1 mouse cellular context compared by ENCODE assay signal in the genomic region with DNA sequence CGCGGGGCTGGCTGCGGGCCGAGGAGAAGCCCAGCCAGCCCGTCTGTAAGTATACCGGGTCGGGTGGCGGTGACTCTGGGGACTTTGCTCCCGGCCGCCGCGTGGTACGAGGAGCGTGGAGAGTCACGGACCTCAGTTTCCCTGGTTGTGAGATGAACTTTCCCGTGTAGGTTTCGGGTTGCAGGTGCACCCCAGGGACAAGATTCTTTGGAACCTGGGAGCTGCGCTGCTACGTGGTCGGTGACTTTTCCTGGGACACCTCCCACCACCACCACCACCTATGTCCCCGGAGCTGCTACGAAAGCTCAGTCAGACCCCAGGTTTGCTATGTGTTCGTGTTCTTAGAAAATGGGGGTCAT.
TF ChIP-seq lines count a peak whose summit lies in the region.

No protein-coding gene starts in this region.

TF ChIP-seq in MEL, 35 proteins besides CTCF, POLR2A, EP300 and RAD21 (continued from another document):
- no peak for TF ChIP-seq GATA1 (IDR thresholded peaks at IDR 0.05; ENCODE audit: low read depth, low read length)
- no peak for TF ChIP-seq SMC3 (IDR thresholded peaks at IDR 0.05; ENCODE audit: low read depth, low read length)
